Mouse (Mus musculus): Measurements from ENCODE around the gene Bcl2l2. TPM values are rescaled to one million over a fixed set of nuclear protein-coding genes. Genes with fewer than 3 reads are reported as not detected.

Bcl2l2 gene
- total RNA-seq, 1 experiment: 7.7 TPM

DNA sequence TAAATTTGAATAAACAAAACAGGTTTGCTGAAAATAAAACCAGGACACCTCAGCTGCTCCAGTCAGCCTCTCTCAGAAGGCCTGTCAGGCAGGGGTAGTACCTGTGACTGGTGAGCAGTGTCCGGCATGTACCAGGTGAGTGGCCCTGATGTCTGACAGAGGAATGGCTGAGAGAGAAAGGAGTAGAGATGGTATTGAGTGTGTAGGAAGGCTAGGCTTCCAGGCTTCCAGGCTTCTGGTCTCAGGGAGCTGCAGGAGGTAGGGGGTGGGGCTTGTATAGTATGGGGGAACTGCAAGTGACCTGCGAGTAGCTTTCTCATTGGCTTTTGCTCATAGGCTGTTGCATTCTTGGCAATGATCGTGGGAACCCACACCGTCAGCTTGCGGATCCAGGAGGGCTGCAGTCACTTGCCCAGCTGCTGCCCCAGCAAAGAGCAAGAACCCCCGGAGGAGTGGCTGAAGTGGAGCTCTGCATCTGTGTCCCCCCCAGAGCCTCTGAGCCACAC, 49.5 kb downstream of the Bcl2l2 start, which contains the start of gene Il25:
Il25 (plus strand) TSS at position 51 of the 506 bp plus-strand sequence.
- peaks cover 11 to 25% of the 10 kb centered on the region in 2 experiments; a peak in 3 of 4 replicates for H3K4me1 ChIP-seq (ENCODE audit: control insufficient read depth in 2 of 2, insufficient read depth in 2 of 2, low read length in 2 of 2, poor library complexity in 1 of 2)
- H3K27ac ChIP-seq (ENCODE audit: insufficient read depth, low read depth, low read length, poor library complexity, severe bottlenecking): no peak within 1 kb of the TSS
- H3K9me3 ChIP-seq (ENCODE audit: control insufficient read depth, insufficient read depth, low read depth, low read length): no peaks in the 10 kb centered on the region
- H3K36me3 ChIP-seq (ENCODE audit: control insufficient read depth, insufficient read depth, low read length, poor library complexity, severe bottlenecking): no peaks in the 10 kb centered on the region
- DNase-seq (ENCODE audit: low read depth, low spot score): no peak
- no peak within 1 kb of the TSS for H3K4me3 ChIP-seq (ENCODE audit: insufficient read depth in 1 of 2, low read depth in 1 of 2, low read length in 2 of 2, poor library complexity in 1 of 2, severe bottlenecking in 1 of 2)
- no peak within 1 kb of the TSS for H3K9ac ChIP-seq (ENCODE audit: insufficient read depth, low read depth, low read length, poor library complexity, severe bottlenecking)
- in situ Hi-C loops (cut with MboI; ENCODE audit: low sequenced_read_pairs in 2 of 2, unreplicated experiment in 2 of 2): no loop called here
- TF ChIP-seq ZNF384 (IDR thresholded peaks at IDR 0.05; ENCODE audit: low read depth, low read length) (no peak), HCFC1 (IDR thresholded peaks at IDR 0.05; ENCODE audit: borderline replicate concordance, insufficient read depth, low read length) (no peak)

DNA sequence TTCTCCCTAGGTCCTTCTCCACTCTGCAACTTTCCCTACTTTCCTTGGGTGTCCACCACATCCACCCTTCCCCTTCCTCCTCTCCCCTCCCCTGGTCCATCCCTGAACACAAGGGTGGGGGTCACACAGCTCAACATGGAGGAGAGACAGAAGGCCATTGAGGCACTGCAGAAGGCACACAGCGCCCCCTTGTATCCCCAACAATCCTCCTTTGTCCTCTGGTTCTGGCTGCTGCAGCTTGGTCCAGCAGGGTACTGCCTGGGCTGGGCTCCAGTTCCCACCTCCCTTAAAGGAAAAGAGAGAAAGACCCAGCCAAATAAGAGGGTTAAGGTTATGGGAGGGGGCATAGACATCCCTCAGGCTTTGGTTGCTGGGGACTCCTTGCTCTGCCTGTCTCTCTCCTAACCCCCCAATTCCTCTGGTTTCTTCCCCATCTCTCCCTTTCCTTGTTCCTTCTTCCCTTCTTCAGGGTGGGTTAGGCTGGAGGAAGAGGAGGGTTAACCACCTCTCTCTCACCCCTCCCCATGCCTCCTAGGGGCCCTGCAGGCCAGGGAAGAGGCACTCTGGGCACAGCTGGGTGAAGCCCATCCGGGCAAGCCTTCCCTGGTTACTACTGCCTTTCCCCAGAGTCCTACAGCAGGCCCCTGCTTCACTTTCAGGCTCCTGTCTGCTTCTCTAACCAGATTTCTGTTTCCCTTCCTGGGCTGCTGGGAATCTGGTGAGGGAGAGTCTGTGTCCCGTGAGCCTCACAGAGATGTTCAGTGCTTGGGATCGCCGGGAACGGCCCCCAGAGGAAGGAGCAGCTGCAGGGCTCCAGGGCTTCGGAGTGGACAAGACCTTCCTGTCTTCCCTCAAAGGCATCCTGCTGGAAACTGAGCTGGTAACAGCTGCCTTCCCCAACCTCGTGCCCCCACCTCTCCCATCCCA, 53.0 kb downstream of the Bcl2l2 start, which contains the start of gene Cmtm5:
Cmtm5 (plus strand) TSS at position 358 of the 927 bp plus-strand sequence.
- in situ Hi-C loops (cut with MboI; ENCODE audit: low sequenced_read_pairs in 2 of 2, unreplicated experiment in 2 of 2): no loop called here
- Histone ChIP-seq H3K9ac (ENCODE audit: insufficient read depth, low read depth, low read length, poor library complexity, severe bottlenecking) (peak within 1 kb of the TSS; percentile 61), H3K4me1 (ENCODE audit: control insufficient read depth in 2 of 2, insufficient read depth in 2 of 2, low read length in 2 of 2, poor library complexity in 1 of 2) (peaks cover 5 to 18% of the 10 kb centered on the region in 2 experiments; a peak in 2 of 4 replicates)

DNA sequence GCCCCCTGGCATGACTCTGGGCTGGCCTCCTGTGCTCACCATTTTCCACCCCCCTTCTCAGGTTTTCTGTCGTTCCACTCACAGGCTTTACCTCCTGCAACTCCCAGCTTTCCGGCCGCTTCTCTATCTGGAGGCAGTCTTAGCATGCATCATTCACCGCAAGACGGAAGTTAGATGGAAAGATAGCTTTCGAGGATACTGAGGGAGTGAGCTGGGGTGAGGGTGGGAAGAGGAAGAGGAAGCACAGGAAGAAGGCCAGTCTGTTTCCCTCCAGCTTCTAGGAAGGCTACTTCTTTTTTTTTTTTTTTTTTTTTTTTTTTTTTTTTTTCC, 53.6 kb downstream of the Bcl2l2 start:
- Histone ChIP-seq H3K9ac (ENCODE audit: insufficient read depth, low read depth, low read length, poor library complexity, severe bottlenecking) (no peak overlapping the region), H3K27ac (ENCODE audit: insufficient read depth, low read depth, low read length, poor library complexity, severe bottlenecking) (no peak overlapping the region), H3K4me3 (ENCODE audit: insufficient read depth in 1 of 2, low read depth in 1 of 2, low read length in 2 of 2, poor library complexity in 1 of 2, severe bottlenecking in 1 of 2) (no peak overlapping the region), H3K4me1 (ENCODE audit: control insufficient read depth in 2 of 2, insufficient read depth in 2 of 2, low read length in 2 of 2, poor library complexity in 1 of 2) (peaks cover 5 to 18% of the 10 kb centered on the region in 2 experiments; a peak in 2 of 4 replicates), H3K36me3 (ENCODE audit: control insufficient read depth, insufficient read depth, low read length, poor library complexity, severe bottlenecking) (no peaks in the 10 kb centered on the region), H3K9me3 (ENCODE audit: control insufficient read depth, insufficient read depth, low read depth, low read length) (no peaks in the 10 kb centered on the region)
- in situ Hi-C loops (cut with MboI; ENCODE audit: low sequenced_read_pairs in 2 of 2, unreplicated experiment in 2 of 2): no loop called here
- no peak for DNase-seq (ENCODE audit: low read depth, low spot score)
- TF ChIP-seq ZNF384 (IDR thresholded peaks at IDR 0.05; ENCODE audit: low read depth, low read length) (no peak), MAFK (IDR thresholded peaks at IDR 0.05; ENCODE audit: insufficient read depth, low read depth, low read length) (no peak), CHD2 (IDR thresholded peaks at IDR 0.05; ENCODE audit: low read depth, low read length) (no peak), ZC3H11A (IDR thresholded peaks at IDR 0.05; ENCODE audit: borderline replicate concordance, low read depth, low read length) (no peak), HCFC1 (IDR thresholded peaks at IDR 0.05; ENCODE audit: borderline replicate concordance, insufficient read depth, low read length) (no peak)

More for the DNA sequence above, 53.0 kb downstream of the Bcl2l2 start, which contains the start of gene Cmtm5:
- peak within 1 kb of the TSS; percentile 42 to 58; a peak in 3 of 4 replicates for H3K4me3 ChIP-seq (ENCODE audit: insufficient read depth in 1 of 2, low read depth in 1 of 2, low read length in 2 of 2, poor library complexity in 1 of 2, severe bottlenecking in 1 of 2)
- H3K36me3 ChIP-seq (ENCODE audit: control insufficient read depth, insufficient read depth, low read length, poor library complexity, severe bottlenecking): no peaks in the 10 kb centered on the region
- no peaks in the 10 kb centered on the region for H3K9me3 ChIP-seq (ENCODE audit: control insufficient read depth, insufficient read depth, low read depth, low read length)
- DNase-seq (ENCODE audit: low read depth, low spot score): no peak
- H3K27ac ChIP-seq (ENCODE audit: insufficient read depth, low read depth, low read length, poor library complexity, severe bottlenecking): no peak within 1 kb of the TSS
- TF ChIP-seq CHD2 (IDR thresholded peaks at IDR 0.05; ENCODE audit: low read depth, low read length) (no peak), MAFK (IDR thresholded peaks at IDR 0.05; ENCODE audit: insufficient read depth, low read depth, low read length) (no peak), ZC3H11A (IDR thresholded peaks at IDR 0.05; ENCODE audit: borderline replicate concordance, low read depth, low read length) (no peak), ZNF384 (IDR thresholded peaks at IDR 0.05; ENCODE audit: low read depth, low read length) (no peak), HCFC1 (IDR thresholded peaks at IDR 0.05; ENCODE audit: borderline replicate concordance, insufficient read depth, low read length) (no peak)

DNA sequence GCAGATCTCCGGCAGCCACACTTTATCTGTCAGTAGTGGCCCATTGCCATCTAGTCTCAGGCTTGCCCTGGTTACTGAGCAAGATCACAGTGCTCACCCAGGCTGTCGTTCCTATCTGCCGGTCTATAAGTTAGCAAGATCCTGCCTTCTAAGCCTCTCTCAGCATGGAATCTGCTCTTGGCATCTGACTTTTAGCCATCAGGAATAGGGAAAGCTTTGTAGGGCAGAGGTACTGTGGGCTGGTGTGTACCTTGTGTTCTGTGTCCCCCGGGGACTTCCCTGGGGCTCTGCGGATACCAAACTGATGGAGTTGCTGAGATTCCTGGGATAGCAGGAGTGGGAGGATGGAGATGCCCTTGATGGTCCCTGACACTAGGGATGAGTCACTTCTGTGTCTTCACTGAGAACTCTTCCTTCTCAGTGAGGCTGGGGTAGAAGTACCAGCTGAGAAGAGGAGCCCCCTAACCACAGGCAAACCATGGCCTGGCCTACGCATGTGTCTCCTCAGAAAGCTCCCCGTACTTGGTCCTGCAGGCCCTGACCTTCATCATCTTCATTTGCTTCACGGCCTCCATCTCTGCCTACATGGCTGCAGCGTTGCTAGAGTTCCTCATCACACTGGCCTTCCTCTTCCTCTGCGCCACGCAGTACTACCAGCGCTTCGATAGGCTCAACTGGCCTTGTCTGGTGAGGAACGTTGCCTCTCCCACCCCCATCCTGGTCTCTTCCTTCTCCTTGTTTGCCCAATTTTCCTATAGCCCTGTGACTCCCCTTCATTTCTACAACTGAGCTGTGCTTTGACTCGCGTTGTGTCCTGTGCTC, 54.4 kb downstream of the Bcl2l2 start:
- H3K9ac ChIP-seq (ENCODE audit: insufficient read depth, low read depth, low read length, poor library complexity, severe bottlenecking): no peak overlapping the region
- in situ Hi-C loops (cut with MboI; ENCODE audit: low sequenced_read_pairs in 2 of 2, unreplicated experiment in 2 of 2): no loop called here
- no peak for TF ChIP-seq MAFK (IDR thresholded peaks at IDR 0.05; ENCODE audit: insufficient read depth, low read depth, low read length)
- no peak for TF ChIP-seq ZNF384 (IDR thresholded peaks at IDR 0.05; ENCODE audit: low read depth, low read length)
- no peak for TF ChIP-seq ZC3H11A (IDR thresholded peaks at IDR 0.05; ENCODE audit: borderline replicate concordance, low read depth, low read length)
- TF ChIP-seq HCFC1 (IDR thresholded peaks at IDR 0.05; ENCODE audit: borderline replicate concordance, insufficient read depth, low read length): no peak
- TF ChIP-seq CHD2 (IDR thresholded peaks at IDR 0.05; ENCODE audit: low read depth, low read length): no peak
- no peak overlapping the region for H3K27ac ChIP-seq (ENCODE audit: insufficient read depth, low read depth, low read length, poor library complexity, severe bottlenecking)
- no peak overlapping the region for H3K4me3 ChIP-seq (ENCODE audit: insufficient read depth in 1 of 2, low read depth in 1 of 2, low read length in 2 of 2, poor library complexity in 1 of 2, severe bottlenecking in 1 of 2)
- H3K4me1 ChIP-seq (ENCODE audit: control insufficient read depth in 2 of 2, insufficient read depth in 2 of 2, low read length in 2 of 2, poor library complexity in 1 of 2): peaks cover 5 to 17% of the 10 kb centered on the region in 2 experiments; a peak in 2 of 4 replicates
- no peaks in the 10 kb centered on the region for H3K9me3 ChIP-seq (ENCODE audit: control insufficient read depth, insufficient read depth, low read depth, low read length)
- DNase-seq (ENCODE audit: low read depth, low spot score): no peak
- H3K36me3 ChIP-seq (ENCODE audit: control insufficient read depth, insufficient read depth, low read length, poor library complexity, severe bottlenecking): no peaks in the 10 kb centered on the region

Other genes with a start within 250 kb of the Bcl2l2 start
- gene Gm17606, start 242.4 kb upstream of the Bcl2l2 start, total RNA-seq (2012; rRNA removed): not detected in 2 replicates
- 3.2 and 6.3 TPM in 2 replicates for gene Cdh24, start 242.0 kb upstream of the Bcl2l2 start, total RNA-seq (2012; rRNA removed)
- 26.7 and 34.3 TPM in 2 replicates for gene 1700123O20Rik, start 197.2 kb upstream of the Bcl2l2 start, total RNA-seq (2012; rRNA removed)
- gene Acin1, start 196.4 kb upstream of the Bcl2l2 start, total RNA-seq (2012; rRNA removed): 121 and 196 TPM in 2 replicates
- 0.09 and 0.26 TPM in 2 replicates for gene Gm29776, start 184.5 kb upstream of the Bcl2l2 start, total RNA-seq (2012; rRNA removed)
- gene Cebpe, start 171.2 kb upstream of the Bcl2l2 start, total RNA-seq (2012; rRNA removed): 0.26 TPM in 1 of 2 replicates, not detected in the other
- 0.36 and 0.48 TPM in 2 replicates for gene Slc7a8, start 101.4 kb upstream of the Bcl2l2 start, total RNA-seq (2012; rRNA removed)
- 1.5 and 1.9 TPM in 2 replicates for gene Rnf212b, start 69.2 kb upstream of the Bcl2l2 start, total RNA-seq (2012; rRNA removed)
- 2.5 and 3.9 TPM in 2 replicates for gene Homez, start 12.4 kb upstream of the Bcl2l2 start, total RNA-seq (2012; rRNA removed)
- gene Ppp1r3e, start 5.8 kb upstream of the Bcl2l2 start, total RNA-seq (2012; rRNA removed): 0.62 and 0.74 TPM in 2 replicates
- 0.71 and 0.79 TPM in 2 replicates for gene Gm20521, start 64 bp downstream of the Bcl2l2 start, total RNA-seq (2012; rRNA removed)
- 76.8 and 117 TPM in 2 replicates for gene Pabpn1, start 9.1 kb downstream of the Bcl2l2 start, total RNA-seq (2012; rRNA removed)
- 5.2 and 16.2 TPM in 2 replicates for gene Slc22a17, start 29.8 kb downstream of the Bcl2l2 start, total RNA-seq (2012; rRNA removed)
- gene Efs, start 42.7 kb downstream of the Bcl2l2 start, total RNA-seq (2012; rRNA removed): 10.8 and 28.3 TPM in 2 replicates
- 0.27 and 0.74 TPM in 2 replicates for gene Il25, start 49.3 kb downstream of the Bcl2l2 start, total RNA-seq (2012; rRNA removed)
- gene Cmtm5, start 52.9 kb downstream of the Bcl2l2 start, total RNA-seq (2012; rRNA removed): 0.74 TPM in 1 of 2 replicates, not detected in the other
- gene Myh6, start 83.5 kb downstream of the Bcl2l2 start, total RNA-seq (2012; rRNA removed): 7.1 and 8.8 TPM in 2 replicates
- not detected in 2 replicates for gene Gm17428, start 93.6 kb downstream of the Bcl2l2 start, total RNA-seq (2012; rRNA removed)
- gene Myh7, start 111.2 kb downstream of the Bcl2l2 start, total RNA-seq (2012; rRNA removed): 3.2 and 3.3 TPM in 2 replicates
- gene Ngdn, start 132.1 kb downstream of the Bcl2l2 start, total RNA-seq (2012; rRNA removed): 53.5 and 90.9 TPM in 2 replicates
- gene Zfhx2, start 208.9 kb downstream of the Bcl2l2 start, total RNA-seq (2012; rRNA removed): 9.4 and 12.4 TPM in 2 replicates
- 7.9 and 11.9 TPM in 2 replicates for gene Thtpa, start 211.4 kb downstream of the Bcl2l2 start, total RNA-seq (2012; rRNA removed)
- gene Ap1g2, start 223.2 kb downstream of the Bcl2l2 start, total RNA-seq (2012; rRNA removed): 5.9 and 14.1 TPM in 2 replicates
- gene Jph4, start 233.6 kb downstream of the Bcl2l2 start, total RNA-seq (2012; rRNA removed): 1.7 and 3.8 TPM in 2 replicates

Measured in ES-E14 (cell line).